Mouse (Mus musculus) embryonic fibroblast, embryonic 13.5 days (primary cell): ENCODE measurements around the gene Prl7d1.

ENCODE experiments used
- CTCF ChIP-seq: IDR thresholded peaks from 2 replicates; pipeline ENCODE4 v1.5.1; 2011; ENCODE audit warnings: mild to moderate bottlenecking, control low read depth, low read length, moderate library complexity, borderline replicate concordance; ENCODE audit not compliant: insufficient read depth
- POLR2A ChIP-seq: IDR thresholded peaks from 2 replicates; pipeline ENCODE4 v1.6.1; 2011; ENCODE audit warnings: low read depth, mild to moderate bottlenecking, control low read depth, low read length, moderate library complexity

DNA sequence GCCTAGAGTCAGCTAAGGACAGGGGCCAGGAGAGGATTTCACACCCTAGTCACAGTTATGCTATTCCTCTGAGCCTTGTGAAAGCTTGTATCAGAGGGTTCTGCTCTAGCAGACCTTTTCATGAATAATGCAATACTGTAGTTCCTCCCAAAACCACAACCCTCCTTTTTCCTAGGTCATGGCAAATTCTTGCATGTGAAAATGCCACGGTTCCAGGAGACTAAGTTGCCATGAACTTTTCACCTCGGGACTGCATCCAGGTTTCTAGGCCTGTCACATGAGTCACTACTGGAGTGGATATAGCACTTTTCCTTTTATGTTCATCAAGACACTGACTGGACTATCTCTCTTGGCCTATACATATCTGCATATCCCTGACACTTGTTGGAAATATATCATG lies 10.0 kb downstream of the Prl7d1 start:
- TF ChIP-seq CTCF (no peak), POLR2A (no peak)
